In genomic region chr17:35178528-35178927, GRCm38 (mm10) we compare ENCODE assay signal across 8 mouse cellular contexts. TPM values are rescaled to one million over a fixed set of nuclear protein-coding genes. Genes with fewer than 3 reads are reported as not detected.
DNase-seq lines count a peak whose midpoint lies in the region; ATAC-seq and TF ChIP-seq lines count a peak whose summit lies in the region.

No protein-coding gene starts in this region.

- ATAC-seq in cerebellum, adult (ENCODE audit: insufficient number of reproducible peaks, low FRiP score, low TSS enrichment) = no peak
- peak; percentile 77 for ATAC-seq in heart, embryonic 12.5 days (ENCODE audit: insufficient number of reproducible peaks, low FRiP score)
- peak; percentile 97 for ATAC-seq in megakaryocyte progenitor cell, adult 5-6 weeks (replicated peaks; ENCODE audit: poor library complexity)
- ATAC-seq in stomach, postnatal 0 days (ENCODE audit: low FRiP score, low TSS enrichment) = peak; percentile 85

- H3K9ac ChIP-seq in heart, embryonic 12.5 days = no peak overlapping the region
- no peak overlapping the region for H3K9ac ChIP-seq in stomach, postnatal 0 days (ENCODE audit: low read length)

- no peaks in the 10 kb centered on the region for H3K9me3 ChIP-seq in heart, embryonic 12.5 days (replicated peaks)
- H3K9me3 ChIP-seq in stomach, postnatal 0 days (ENCODE audit: control insufficient read depth, low read length) = no peaks in the 10 kb centered on the region

- H3K4me3 ChIP-seq in heart, embryonic 12.5 days = no peak overlapping the region
- H3K4me3 ChIP-seq in stomach, postnatal 0 days (ENCODE audit: low read depth, low read length) = no peak overlapping the region

- H3K4me1 ChIP-seq in heart, embryonic 12.5 days (replicated peaks) = no peaks in the 10 kb centered on the region
- H3K4me1 ChIP-seq in stomach, postnatal 0 days (replicated peaks; ENCODE audit: control insufficient read depth, insufficient read depth) = no peaks in the 10 kb centered on the region

- H3K36me3 ChIP-seq in heart, embryonic 12.5 days = no peaks in the 10 kb centered on the region
- no peaks in the 10 kb centered on the region for H3K36me3 ChIP-seq in stomach, postnatal 0 days (ENCODE audit: control insufficient read depth, insufficient read depth, low read length)

- TF ChIP-seq EP300 in stomach, postnatal 0 days (optimal IDR thresholded peaks at IDR 0.05) = no peak

- peak; percentile 45 to 68 for DNase-seq in cerebellum, postnatal 14 days
- peak; percentile 81 for DNase-seq in ES-CJ7 (ENCODE audit: low read depth, low spot score)
- DNase-seq in embryo, embryonic 10.5 days (ENCODE audit: low spot score) = peak; percentile 81
- DNase-seq in kidney, postnatal 14 days = peak; percentile 79
- peak; percentile 82 for DNase-seq in stomach, postnatal 0 days (ENCODE audit: low spot score)

- no peaks in the 10 kb centered on the region for H3K27me3 ChIP-seq in heart, embryonic 12.5 days (replicated peaks)
- H3K27me3 ChIP-seq in stomach, postnatal 0 days (ENCODE audit: control insufficient read depth, insufficient read depth, low read length) = no peaks in the 10 kb centered on the region

- H3K4me2 ChIP-seq in heart, embryonic 12.5 days = no peak overlapping the region
- no peak overlapping the region for H3K4me2 ChIP-seq in stomach, postnatal 0 days (replicated peaks; ENCODE audit: low read depth)

- WGBS in heart, embryonic 12.5 days = 12% methylated on average over 5 of the region's 5 CpGs
- WGBS in stomach, postnatal 0 days = 10% methylated on average over 5 of the region's 5 CpGs

- H3K27ac ChIP-seq in heart, embryonic 12.5 days (ENCODE audit: poor library complexity, severe bottlenecking) = no peak overlapping the region
- no peak overlapping the region for H3K27ac ChIP-seq in stomach, postnatal 0 days (replicated peaks)

- peak; percentile 97 for TF ChIP-seq CTCF in stomach, postnatal 0 days (IDR thresholded peaks at IDR 0.05; ENCODE audit: low read depth)

RNA-seq across cellular contexts. Expression of gene Aif1, which starts 2.7 kb away (rescaled TPM):
- 4.3 and 4.4 TPM in 2 replicates for polyA plus RNA-seq in heart, embryonic 12.5 days (2016; fragmentation: Nextera tagmentation; extraction: Ambion mirVana)
- total RNA-seq in megakaryocyte progenitor cell, adult 5-6 weeks (2015) = 5.8 and 12.4 TPM in 2 replicates
- 8.9 and 11.5 TPM in 2 replicates for total RNA-seq in megakaryocyte progenitor cell, adult 5-6 weeks (2017)
- polyA plus RNA-seq in stomach, postnatal 0 days (2015; fragmentation: Nextera tagmentation; extraction: Ambion mirVana) = 24.3 and 25.2 TPM in 2 replicates

RNA-seq across cellular contexts. Expression of gene Lst1, which starts 9.7 kb away (rescaled TPM):
- polyA plus RNA-seq in heart, embryonic 12.5 days (2016; fragmentation: Nextera tagmentation; extraction: Ambion mirVana) = 3.3 and 5.2 TPM in 2 replicates
- total RNA-seq in megakaryocyte progenitor cell, adult 5-6 weeks (2015) = 65.2 and 70.1 TPM in 2 replicates
- total RNA-seq in megakaryocyte progenitor cell, adult 5-6 weeks (2017) = 47.2 and 99.6 TPM in 2 replicates
- 17.5 and 19.3 TPM in 2 replicates for polyA plus RNA-seq in stomach, postnatal 0 days (2015; fragmentation: Nextera tagmentation; extraction: Ambion mirVana)

RNA-seq across cellular contexts. Expression of gene Prrc2a, which starts 13.8 kb away (rescaled TPM):
- 132 and 148 TPM in 2 replicates for polyA plus RNA-seq in heart, embryonic 12.5 days (2016; fragmentation: Nextera tagmentation; extraction: Ambion mirVana)
- 228 and 262 TPM in 2 replicates for total RNA-seq in megakaryocyte progenitor cell, adult 5-6 weeks (2015)
- 59.6 and 63.9 TPM in 2 replicates for total RNA-seq in megakaryocyte progenitor cell, adult 5-6 weeks (2017)
- 45.4 and 49.3 TPM in 2 replicates for polyA plus RNA-seq in stomach, postnatal 0 days (2015; fragmentation: Nextera tagmentation; extraction: Ambion mirVana)

RNA-seq across cellular contexts. Expression of gene Ltb, which starts 15.7 kb away (rescaled TPM):
- polyA plus RNA-seq in heart, embryonic 12.5 days (2016; fragmentation: Nextera tagmentation; extraction: Ambion mirVana) = 0.14 and 0.31 TPM in 2 replicates
- 0.22 and 0.81 TPM in 2 replicates for total RNA-seq in megakaryocyte progenitor cell, adult 5-6 weeks (2015)
- total RNA-seq in megakaryocyte progenitor cell, adult 5-6 weeks (2017) = 0.47 and 4.4 TPM in 2 replicates
- 0.63 and 0.78 TPM in 2 replicates for polyA plus RNA-seq in stomach, postnatal 0 days (2015; fragmentation: Nextera tagmentation; extraction: Ambion mirVana)

RNA-seq across cellular contexts. Expression of gene Tnf, which starts 23.3 kb away (rescaled TPM):
- 0.12 TPM in 1 of 2 replicates, not detected in the other for polyA plus RNA-seq in heart, embryonic 12.5 days (2016; fragmentation: Nextera tagmentation; extraction: Ambion mirVana)
- total RNA-seq in megakaryocyte progenitor cell, adult 5-6 weeks (2015) = 18.6 and 33.2 TPM in 2 replicates
- total RNA-seq in megakaryocyte progenitor cell, adult 5-6 weeks (2017) = 11.1 and 16.4 TPM in 2 replicates
- 0.32 and 0.40 TPM in 2 replicates for polyA plus RNA-seq in stomach, postnatal 0 days (2015; fragmentation: Nextera tagmentation; extraction: Ambion mirVana)
